In genomic region chr6:48086957-48087715, GRCm38 (mm10) we compare ENCODE assay signal across 8 mouse cellular contexts. TPM values are rescaled to one million over a fixed set of nuclear protein-coding genes. Genes with fewer than 3 reads are reported as not detected.
DNase-seq lines count a peak whose midpoint lies in the region; ATAC-seq and TF ChIP-seq lines count a peak whose summit lies in the region.

No protein-coding gene starts in this region.

- no peak for DNase-seq in liver, embryonic 11.5 days (ENCODE audit: low spot score)
- no peak for DNase-seq in liver
- DNase-seq in hindbrain, embryonic 14.5 days (ENCODE audit: low spot score): no peak
- no peak for DNase-seq in cerebellum, postnatal 4 days (ENCODE audit: low spot score in 2 of 2)
- DNase-seq in kidney, adult 9 months: no peak
- DNase-seq in right cerebral cortex, postnatal 36 days (ENCODE audit: low spot score in 2 of 2): no peak

- peaks cover 18% of the 10 kb centered on the region for H3K4me1 ChIP-seq in liver, embryonic 11.5 days (replicated peaks; ENCODE audit: control insufficient read depth, insufficient read depth, low read length)
- H3K4me1 ChIP-seq in brown adipose tissue, adult 24 weeks (ENCODE audit: control insufficient read depth, insufficient read depth, insufficient read length, low read length): peaks cover 7% of the 10 kb centered on the region
- peaks cover 10% of the 10 kb centered on the region for H3K4me1 ChIP-seq in hindbrain, embryonic 14.5 days (replicated peaks; ENCODE audit: control insufficient read depth, insufficient read depth, low read length)

- TF ChIP-seq POLR2A in myocyte (IDR thresholded peaks at IDR 0.05; ENCODE audit: insufficient read length, low read depth): no peak

- H3K9ac ChIP-seq in liver, embryonic 11.5 days (ENCODE audit: low read depth, low read length): no peak overlapping the region
- H3K9ac ChIP-seq in hindbrain, embryonic 14.5 days: peak overlapping the region; percentile 93; the same call in 1 of the 2 replicates

- no peak overlapping the region for H3K27ac ChIP-seq in liver, embryonic 11.5 days (ENCODE audit: low read depth, low read length)
- H3K27ac ChIP-seq in brown adipose tissue, adult 24 weeks (replicated peaks; ENCODE audit: low read depth, low read length): no peak overlapping the region
- H3K27ac ChIP-seq in hindbrain, embryonic 14.5 days: no peak overlapping the region

- H3K9me3 ChIP-seq in liver, embryonic 11.5 days (ENCODE audit: control insufficient read depth, low read length): no peaks in the 10 kb centered on the region
- no peaks in the 10 kb centered on the region for H3K9me3 ChIP-seq in hindbrain, embryonic 14.5 days (ENCODE audit: control insufficient read depth, low read length)

- peak overlapping the region; percentile 73 for H3K4me3 ChIP-seq in liver, embryonic 11.5 days (ENCODE audit: low read depth, low read length)
- peak overlapping the region; percentile 50; the same call in 1 of the 2 replicates for H3K4me3 ChIP-seq in brown adipose tissue, adult 24 weeks (ENCODE audit: insufficient read depth, low read depth, low read length)
- peak overlapping the region; percentile 83 for H3K4me3 ChIP-seq in hindbrain, embryonic 14.5 days (replicated peaks; ENCODE audit: low read length)
- H3K4me3 ChIP-seq in myocyte: no peak overlapping the region

- H3K36me3 ChIP-seq in liver, embryonic 11.5 days (ENCODE audit: control insufficient read depth, insufficient read depth, low read length): peaks cover 13% of the 10 kb centered on the region
- peaks cover 15% of the 10 kb centered on the region for H3K36me3 ChIP-seq in hindbrain, embryonic 14.5 days (replicated peaks; ENCODE audit: control insufficient read depth, insufficient read depth)
- H3K36me3 ChIP-seq in myocyte (ENCODE audit: control insufficient read depth, insufficient read depth): peaks cover 5% of the 10 kb centered on the region

- H3ac ChIP-seq in myocyte (ENCODE audit: control insufficient read depth, insufficient read length): peak overlapping the region; percentile 96

- H3K4me2 ChIP-seq in liver, embryonic 11.5 days: peak overlapping the region; percentile 89
- peak overlapping the region; percentile 68 for H3K4me2 ChIP-seq in hindbrain, embryonic 14.5 days (replicated peaks)
- peak overlapping the region; percentile 83 for H3K4me2 ChIP-seq in myocyte (ENCODE audit: low read depth)

- peaks cover 14% of the 10 kb centered on the region for H3K79me2 ChIP-seq in myocyte (ENCODE audit: control insufficient read depth, insufficient read depth)

- no peak for ATAC-seq in liver, embryonic 11.5 days (replicated peaks; ENCODE audit: low FRiP score)
- ATAC-seq in hindbrain, embryonic 14.5 days (ENCODE audit: low FRiP score): no peak

- no peaks in the 10 kb centered on the region for H3K27me3 ChIP-seq in liver, embryonic 11.5 days (replicated peaks; ENCODE audit: control insufficient read depth, insufficient read depth, low read length)
- H3K27me3 ChIP-seq in hindbrain, embryonic 14.5 days (ENCODE audit: control insufficient read depth, insufficient read depth, low read length): no peaks in the 10 kb centered on the region
- H3K27me3 ChIP-seq in myocyte (ENCODE audit: control insufficient read depth, insufficient read depth, insufficient read length): no peaks in the 10 kb centered on the region

- WGBS in liver, embryonic 11.5 days: 30% methylated on average over 14 of the region's 14 CpGs
- 41% methylated on average over 14 of the region's 14 CpGs for WGBS in hindbrain, embryonic 14.5 days

TF ChIP-seq in myocyte, 11 proteins besides CTCF, POLR2A, EP300 and RAD21:
- TF ChIP-seq USF1 (IDR thresholded peaks at IDR 0.05; ENCODE audit: low read depth) (no peak), SRF (IDR thresholded peaks at IDR 0.05; ENCODE audit: control insufficient read depth, insufficient read length, low read depth) (no peak), MYOD1 (IDR thresholded peaks at IDR 0.05; ENCODE audit: control insufficient read depth in 1 of 3, insufficient read length in 2 of 3, low read depth in 2 of 3) (no peak), REST (IDR thresholded peaks at IDR 0.05; ENCODE audit: insufficient read depth, insufficient read length) (no peak), TCF12 (IDR thresholded peaks at IDR 0.05; ENCODE audit: insufficient read depth, poor library complexity, severe bottlenecking) (no peak), CEBPB (IDR thresholded peaks at IDR 0.05; ENCODE audit: insufficient read depth, poor library complexity, severe bottlenecking) (no peak), TCF3 (IDR thresholded peaks at IDR 0.05; ENCODE audit: insufficient read length, low read depth) (no peak), MYOG (IDR thresholded peaks at IDR 0.05; ENCODE audit: control insufficient read depth in 1 of 3, insufficient read depth in 1 of 3, insufficient read length in 2 of 3, low read depth in 2 of 3) (no peak), E2F4 (IDR thresholded peaks at IDR 0.05; ENCODE audit: insufficient read depth) (no peak), POLR2AphosphoS2 (IDR thresholded peaks at IDR 0.05; ENCODE audit: insufficient read length, low read depth) (no peak), MAX (IDR thresholded peaks at IDR 0.05; ENCODE audit: low read depth) (no peak)
TF ChIP-seq in myocyte: peak in this region for 0.

RNA-seq across cellular contexts. Expression of gene Zfp746, which starts 0.7 kb away (rescaled TPM):
- 11.5 and 14.5 TPM in 2 replicates for polyA plus RNA-seq in liver, embryonic 11.5 days (2014; fragmentation: Nextera tagmentation; extraction: Ambion mirVana)
- polyA plus RNA-seq in brown adipose tissue, adult 24 weeks (2012; ENCODE audit: insufficient read depth, insufficient read length, missing spikeins): 5.4 and 5.5 TPM in 2 replicates
- 23.4 and 25.7 TPM in 2 replicates for polyA plus RNA-seq in hindbrain, embryonic 14.5 days (2014; fragmentation: Nextera tagmentation; extraction: Ambion mirVana)
- 11.0 TPM for polyA plus RNA-seq in myocyte (2012; fragmentation: generic; extraction: Trizol)

RNA-seq across cellular contexts. Expression of gene Zfp777, which starts 38.4 kb away (rescaled TPM):
- polyA plus RNA-seq in liver, embryonic 11.5 days (2014; fragmentation: Nextera tagmentation; extraction: Ambion mirVana): 7.4 and 8.6 TPM in 2 replicates
- polyA plus RNA-seq in brown adipose tissue, adult 24 weeks (2012; ENCODE audit: insufficient read depth, insufficient read length, missing spikeins): 4.8 and 9.8 TPM in 2 replicates
- 12.2 and 12.7 TPM in 2 replicates for polyA plus RNA-seq in hindbrain, embryonic 14.5 days (2014; fragmentation: Nextera tagmentation; extraction: Ambion mirVana)
- 22.7 TPM for polyA plus RNA-seq in myocyte (2012; fragmentation: generic; extraction: Trizol)
